Mouse (Mus musculus) liver, embryonic 14.5 days (tissue): ENCODE results near the gene Pole2. TPM values are rescaled to one million over a fixed set of nuclear protein-coding genes. Genes with fewer than 3 reads are reported as not detected.

Source experiments
- ATAC-seq: fragments of 200-750 bp; cut with Nextera tagmentation; 2 replicates; pipeline ENCODE4 v1.8.0; 2017; ENCODE audit warnings: moderate number of reproducible peaks, mild to moderate bottlenecking, moderate library complexity; ENCODE audit not compliant: insufficient read depth
- DNase-seq, 3 experiments: peaks; one replicate each; pipeline ENCODE4 v3.0.0-alpha.2; 2012 to 2013; ENCODE audit warnings: low read depth in 3 of 3, low spot score in 3 of 3
- H3K27ac ChIP-seq: fragments of 300-500 bp; sonication (generic); 2 replicates; pipeline ENCODE4 v1.5.1; 2014; ENCODE audit warnings: moderate library complexity, mild to moderate bottlenecking, control low read depth, inconsistent platforms
- H3K27me3 ChIP-seq: fragments of 300-500 bp; sonication (generic); 2 replicates; pipeline ENCODE4 v1.6.1; 2014; ENCODE audit warnings: mild to moderate bottlenecking, low read length, moderate library complexity; ENCODE audit not compliant: control insufficient read depth, insufficient read depth
- H3K36me3 ChIP-seq: fragments of 300-500 bp; sonication (generic); replicated peaks from 2 replicates; pipeline ENCODE4 v1.6.1; 2014; ENCODE audit warnings: low read depth; ENCODE audit not compliant: control insufficient read depth, insufficient read depth
- H3K4me1 ChIP-seq, 2 experiments: fragments of 200-500 bp in 1 of 2; fragments of 300-500 bp in 1 of 2; sonication (generic) in 1 of 2; replicated peaks; 2 replicates each; pipeline ENCODE4 v1.6.1; 2012 to 2014; ENCODE audit warnings: antibody characterized with exemption in 1 of 2, inconsistent platforms in 1 of 2, low read length in 1 of 2; ENCODE audit not compliant: control insufficient read depth in 2 of 2, insufficient read depth in 2 of 2
- H3K4me2 ChIP-seq: fragments of 300-500 bp; sonication (generic); 2 replicates; pipeline ENCODE4 v1.6.1; 2014; ENCODE audit warnings: low read depth, mild to moderate bottlenecking, control low read depth, moderate library complexity
- H3K4me3 ChIP-seq, 2 experiments: fragments of 200-500 bp in 1 of 2; fragments of 300-500 bp in 1 of 2; sonication (generic) in 1 of 2; 2 replicates each; pipeline ENCODE4 v1.5.1; 2012 to 2014; ENCODE audit warnings: low read depth in 2 of 2, low read length in 2 of 2, mild to moderate bottlenecking in 2 of 2, control low read depth in 1 of 2, inconsistent platforms in 1 of 2, moderate library complexity in 1 of 2; ENCODE audit not compliant: insufficient read depth in 1 of 2
- H3K9ac ChIP-seq: fragments of 300-500 bp; sonication (generic); replicated peaks from 2 replicates; pipeline ENCODE4 v1.6.1; 2014; ENCODE audit warnings: mild to moderate bottlenecking, control low read depth, moderate library complexity
- H3K9me3 ChIP-seq: fragments of 300-500 bp; sonication (generic); 2 replicates; pipeline ENCODE4 v1.6.1; 2016; ENCODE audit warnings: low read length, mixed read lengths; ENCODE audit not compliant: control insufficient read depth
- CTCF ChIP-seq: IDR thresholded peaks from 2 replicates; pipeline ENCODE4 v1.5.1; 2016; ENCODE audit warnings: antibody characterized with exemption, low read depth, control low read depth
- EP300 ChIP-seq: IDR thresholded peaks from 2 replicates; pipeline ENCODE4 v1.6.1; 2016; ENCODE audit warnings: antibody characterized with exemption, low read depth
- WGBS: fragments of 180-500 bp; shearing (Covaris S2); extraction: QIAGEN DNeasy Blood & Tissue Kit; methylation state at CpG from one replicate; pipeline ENCODE4 v1.1.7; 2014; ENCODE audit not compliant: insufficient replicate concordance; 5-methylcytosine and 5-hydroxymethylcytosine counted together
- polyA plus RNA-seq, 2 experiments: library from polyadenylated mRNA; depleted of rRNA in 1 of 2; stranded (reverse) in 1 of 2; unstranded in 1 of 2; fragments of >200 nt; fragmentation: Nextera tagmentation in 1 of 2; extraction: Ambion mirVana in 1 of 2; gene quantifications; 2 replicates each; pipeline versions ENCODE4 v1.2.1 to v1.2.3; 2012 to 2014

Gene Pole2
- polyA plus RNA-seq, 2 experiments = 25.6 to 25.8 TPM

DNA sequence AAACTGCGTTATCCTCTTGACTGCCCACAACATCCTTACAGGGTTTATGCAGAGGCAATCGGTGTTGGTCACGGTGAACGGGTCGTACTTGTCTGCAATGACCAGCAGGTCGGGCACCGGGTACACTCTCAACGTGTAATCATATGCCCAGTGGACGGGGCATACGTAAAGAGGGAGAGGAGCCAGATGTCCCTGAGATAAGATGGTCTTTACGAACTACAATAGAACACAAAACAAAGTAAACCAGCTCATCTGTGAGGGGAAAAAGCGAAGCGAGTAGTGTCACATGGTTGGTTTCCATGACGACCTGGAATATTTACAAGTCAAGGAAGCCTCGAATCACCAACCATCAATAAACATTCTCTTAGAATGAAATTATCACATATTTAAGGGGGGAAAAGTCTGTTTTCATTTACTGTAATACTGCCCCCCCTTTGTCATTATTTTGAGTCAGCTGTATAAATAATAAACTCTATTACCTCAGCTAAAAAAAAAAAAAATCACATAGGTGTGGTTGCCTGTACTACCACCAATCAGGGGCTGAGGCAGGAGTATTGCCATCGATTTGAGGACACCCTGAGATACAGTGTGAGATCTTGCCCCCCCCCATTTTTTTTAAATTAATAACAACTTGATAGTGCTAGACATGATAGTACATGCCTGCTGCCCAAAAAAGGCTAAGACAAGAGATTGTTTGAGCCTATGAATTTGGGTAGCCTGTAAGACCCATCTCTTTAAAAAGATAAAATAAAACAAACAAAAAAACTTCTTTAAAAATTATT, 23.8 kb downstream of the Pole2 start, which contains the start of gene Gm49384:
Gene Gm49384 (minus strand): TSS at position 216 of the 782 bp plus-strand sequence.
- no peak for TF ChIP-seq CTCF
- TF ChIP-seq EP300 = no peak
- Histone ChIP-seq H3K9ac (no peak within 1 kb of the TSS), H3K4me1 (peaks cover 0 to under 1% of the 10 kb centered on the region in 2 experiments; a peak in 1 of 4 replicates), H3K36me3 (peaks cover 46% of the 10 kb centered on the region), H3K4me3 (no peak within 1 kb of the TSS), H3K27me3 (no peaks in the 10 kb centered on the region), H3K9me3 (no peaks in the 10 kb centered on the region), H3K4me2 (no peak within 1 kb of the TSS), H3K27ac (no peak within 1 kb of the TSS)
- DNase-seq (no peak), ATAC-seq (no peak)
- 79% methylated on average over 16 of the region's 16 CpGs for WGBS

DNA sequence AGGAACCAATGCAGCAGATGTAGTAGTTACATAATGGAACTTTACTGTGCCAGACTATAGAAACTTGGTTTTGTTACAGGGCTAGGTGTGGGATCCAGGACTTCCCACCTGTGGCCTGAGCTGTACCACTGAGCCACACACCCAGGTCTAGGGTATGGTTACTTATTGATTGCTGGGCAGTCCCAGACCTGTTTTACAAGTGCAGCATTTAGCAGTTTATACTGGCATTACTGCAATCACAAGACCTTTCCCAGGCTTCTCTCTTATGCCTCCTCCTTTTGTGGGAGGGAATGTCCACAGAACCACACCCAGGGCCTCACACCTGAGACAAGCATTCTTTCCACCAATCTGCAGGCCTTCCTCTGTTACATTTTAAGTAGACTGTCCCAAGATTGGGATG, 29.0 kb downstream of the Pole2 start:
- peaks cover 6 to 7% of the 10 kb centered on the region in 2 experiments; a peak in 3 of 4 replicates for H3K4me1 ChIP-seq
- H3K9me3 ChIP-seq = no peaks in the 10 kb centered on the region
- peaks cover 37% of the 10 kb centered on the region for H3K36me3 ChIP-seq
- no peak overlapping the region for H3K27ac ChIP-seq
- no peaks in the 10 kb centered on the region for H3K27me3 ChIP-seq
- DNase-seq (no peak), ATAC-seq (no peak)
- peak overlapping the region; percentile 99 for H3K4me2 ChIP-seq
- 0 out of 2 replicates have a peak overlapping the region, but pooled peaks have one; percentile 15 for H3K9ac ChIP-seq
- H3K4me3 ChIP-seq = peak overlapping the region; percentile 3 to 83; a peak in 3 of 4 replicates
- TF ChIP-seq EP300 (no peak), CTCF (no peak)

DNA sequence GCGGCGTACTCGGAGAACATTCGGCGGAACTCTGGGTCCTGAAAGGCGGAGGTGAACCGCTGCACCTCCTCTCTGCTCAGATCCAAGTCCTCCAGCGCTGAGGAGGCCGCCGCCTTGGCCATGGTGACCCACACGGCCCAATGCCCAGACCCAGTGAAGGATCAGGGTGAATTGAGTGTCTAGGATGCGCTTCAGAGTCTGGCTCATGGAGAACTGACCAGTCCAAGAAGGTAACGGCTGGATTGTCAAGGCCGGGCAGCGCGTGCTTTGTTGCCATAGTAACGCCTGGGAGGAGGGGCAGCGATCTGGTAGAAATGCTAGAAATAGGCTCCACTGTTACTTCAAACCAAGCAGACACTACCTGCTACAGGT, 29.8 kb downstream of the Pole2 start, which contains the start of gene Dnaaf2:
Gene Dnaaf2 (minus strand): TSS at position 266 of the 372 bp plus-strand sequence.
- peak; percentile 24 for ATAC-seq
- 0% methylated on average over 18 of the region's 18 CpGs for WGBS

DNA sequence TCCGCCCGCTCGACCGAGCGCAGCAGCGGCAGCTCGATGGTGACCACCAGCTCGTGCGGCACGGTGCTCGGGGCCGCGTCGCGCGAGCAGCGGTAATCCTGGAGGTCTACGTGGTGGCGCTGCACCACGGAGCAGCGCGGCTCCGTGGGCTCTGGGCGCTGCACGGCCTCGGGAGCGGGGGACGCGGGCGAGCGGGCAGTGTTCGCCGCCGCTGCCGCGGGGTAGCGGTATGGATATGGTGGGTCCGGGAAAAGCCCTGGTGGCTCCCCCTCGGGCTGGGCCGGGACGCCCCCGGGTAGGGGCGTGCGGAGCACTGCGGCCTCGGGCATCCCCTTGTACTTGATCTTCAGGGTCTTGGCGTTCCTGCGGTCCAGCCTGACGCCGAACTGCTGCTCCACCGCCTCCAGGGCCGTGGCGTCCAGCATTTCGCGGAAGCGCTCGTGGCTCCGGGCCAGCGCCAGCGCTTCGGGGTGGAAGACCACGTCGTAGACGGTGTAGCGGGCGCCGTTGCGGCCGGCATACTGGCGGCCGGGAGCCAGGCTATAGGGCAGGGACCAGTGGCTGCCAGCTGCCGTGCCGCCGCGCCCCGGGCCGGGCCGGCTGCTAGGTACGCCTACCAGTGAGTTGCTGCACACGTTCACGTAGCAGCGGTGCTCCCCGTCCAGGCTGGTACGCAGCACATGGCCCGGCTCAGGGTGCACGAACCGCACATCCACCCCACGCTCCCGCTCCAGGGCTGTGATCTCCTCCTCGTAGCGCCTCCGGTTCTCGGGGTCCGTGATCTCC, 30.4 kb downstream of the Pole2 start:
- peaks cover 28% of the 10 kb centered on the region for H3K36me3 ChIP-seq
- H3K27ac ChIP-seq = peak overlapping the region; percentile 67
- peak overlapping the region; percentile 70 for H3K9ac ChIP-seq
- H3K4me3 ChIP-seq = peak overlapping the region; percentile 83 to 95
- H3K9me3 ChIP-seq = no peaks in the 10 kb centered on the region
- DNase-seq (peak; percentile 50 to 58 (median 53)), ATAC-seq (peak; percentile 81)
- TF ChIP-seq CTCF = no peak
- TF ChIP-seq EP300 = no peak
- peak overlapping the region; percentile 99 for H3K4me2 ChIP-seq
- WGBS = under 1% methylated on average over 93 of the region's 94 CpGs
- H3K4me1 ChIP-seq = peaks cover 6 to 7% of the 10 kb centered on the region in 2 experiments; a peak in 3 of 4 replicates
- H3K27me3 ChIP-seq = no peaks in the 10 kb centered on the region

More for the DNA sequence above, 29.8 kb downstream of the Pole2 start, which contains the start of gene Dnaaf2:
- Histone ChIP-seq H3K27ac (peak within 1 kb of the TSS; percentile 67), H3K4me2 (peak within 1 kb of the TSS; percentile 99), H3K36me3 (peaks cover 34% of the 10 kb centered on the region), H3K9ac (peak within 1 kb of the TSS; percentile 70), H3K4me1 (peaks cover 6 to 7% of the 10 kb centered on the region in 2 experiments; a peak in 3 of 4 replicates), H3K27me3 (no peaks in the 10 kb centered on the region), H3K4me3 (peak within 1 kb of the TSS; percentile 83 to 95), H3K9me3 (no peaks in the 10 kb centered on the region)
- peak in 2 of 3 experiments; percentile 49 to 60 for DNase-seq
- no peak for TF ChIP-seq CTCF
- no peak for TF ChIP-seq EP300
